Mouse (Mus musculus) lung, adult 10 weeks (tissue): Measurements from ENCODE around the gene Celsr3. TPM values are rescaled to one million over a fixed set of nuclear protein-coding genes. Genes with fewer than 3 reads are reported as not detected.

Experiments
- polyA plus RNA-seq: library from polyadenylated mRNA; stranded (reverse); fragments of 350-450 nt; fragmentation: Illumina TruSeq; extraction: RNeasy Lipid Tissue Mini Kit (QIAGEN cat#74804); gene quantifications from one replicate; pipeline ENCODE4 v1.2.3, GENCODE M21; 2014; ENCODE audit warnings: low read depth, low replicate concordance; ENCODE audit not compliant: insufficient read depth

The Celsr3 gene
- polyA plus RNA-seq, result 0.03 TPM

GRCm38 (mm10) chr9:108825820-108826699 lies at the start of gene Celsr3:
TSS of gene Celsr3 (plus strand) at chr9:108826320.

GRCm38 (mm10) chr9:108783548-108784463 lies 42.3 kb upstream of the Celsr3 start, which contains the start of gene Ip6k2:
TSS of gene Ip6k2 (plus strand) at chr9:108783796.

GRCm38 (mm10) chr9:108808163-108808665 lies 17.9 kb upstream of the Celsr3 start, which contains the start of gene Nckipsd:
TSS of gene Nckipsd (plus strand) at chr9:108808368.

GRCm38 (mm10) chr9:108852976-108853375 lies 26.9 kb downstream of the Celsr3 start, which contains the start of gene Slc26a6:
TSS of gene Slc26a6 (plus strand) at chr9:108853283.

Other genes with a start within 250 kb of the Celsr3 start
- gene Wdr6, start 247.6 kb upstream of the Celsr3 start, polyA plus RNA-seq, result 23.5 TPM
- 7.7 TPM for gene P4htm, start 228.7 kb upstream of the Celsr3 start, polyA plus RNA-seq
- 14.2 TPM for gene Arih2, start 176.9 kb upstream of the Celsr3 start, polyA plus RNA-seq
- gene Slc25a20, start 164.2 kb upstream of the Celsr3 start, polyA plus RNA-seq, result 33.7 TPM
- gene Prkar2a, start 137.0 kb upstream of the Celsr3 start, polyA plus RNA-seq, result 19.3 TPM
- gene Ip6k2, start 42.5 kb upstream of the Celsr3 start, polyA plus RNA-seq, result 35.1 TPM
- 6.5 TPM for gene Nckipsd, start 18.0 kb upstream of the Celsr3 start, polyA plus RNA-seq
- 7.2 TPM for gene Slc26a6, start 27.0 kb downstream of the Celsr3 start, polyA plus RNA-seq
- gene Tmem89, start 88.3 kb downstream of the Celsr3 start, polyA plus RNA-seq, result not detected
- 127 TPM for gene Uqcrc1, start 110.3 kb downstream of the Celsr3 start, polyA plus RNA-seq
- 3.0 TPM for gene Col7a1, start 127.3 kb downstream of the Celsr3 start, polyA plus RNA-seq
- gene Ucn2, start 159.7 kb downstream of the Celsr3 start, polyA plus RNA-seq, result 0.21 TPM
- 19.0 TPM for gene Pfkfb4, start 165.5 kb downstream of the Celsr3 start, polyA plus RNA-seq
- 219 TPM for gene Shisa5, start 212.2 kb downstream of the Celsr3 start, polyA plus RNA-seq
- 21.7 TPM for gene Trex1, start 233.4 kb downstream of the Celsr3 start, polyA plus RNA-seq
- 5.9 TPM for gene Atrip, start 247.8 kb downstream of the Celsr3 start, polyA plus RNA-seq